Comparison of ENCODE assay signal across 8 mouse cellular contexts in genomic region chr2:65846000-65846755, GRCm38 (mm10). TPM values are rescaled to one million over a fixed set of nuclear protein-coding genes. Genes with fewer than 3 reads are reported as not detected.
DNase-seq lines count a peak whose midpoint lies in the region; ATAC-seq and TF ChIP-seq lines count a peak whose summit lies in the region.

No protein-coding gene starts in this region.

- DNase-seq in heart, postnatal 4 days, result no peak
- DNase-seq in R1 (ENCODE audit: low read depth, low spot score), result peak; percentile 75
- peak; percentile 69 for DNase-seq in forebrain, embryonic 14.5 days (ENCODE audit: low spot score)
- no peak for DNase-seq in liver, embryonic 14.5 days (ENCODE audit: low read depth in 3 of 3, low spot score in 3 of 3)
- no peak for DNase-seq in thymus, adult 2 months
- DNase-seq in ovary, postnatal 10 days (ENCODE audit: low spot score), result no peak
- no peak for DNase-seq in kidney, postnatal 25 days

- TF ChIP-seq CTCF in liver, embryonic 14.5 days (IDR thresholded peaks at IDR 0.05; ENCODE audit: low read depth), result no peak
- TF ChIP-seq CTCF in thymus, adult 2 months (IDR thresholded peaks at IDR 0.05; ENCODE audit: borderline replicate concordance, control insufficient read depth, extremely low read depth, insufficient read depth, low read length, poor library complexity), result no peak

- TF ChIP-seq POLR2A in thymus, adult 2 months (IDR thresholded peaks at IDR 0.05; ENCODE audit: control insufficient read depth, extremely low read depth, insufficient read depth, low read length, poor library complexity), result no peak

- peak overlapping the region; percentile 48 for H3K4me3 ChIP-seq in heart, embryonic 15.5 days
- peak overlapping the region; percentile 51 for H3K4me3 ChIP-seq in forebrain, embryonic 14.5 days (ENCODE audit: low read depth, low read length)
- H3K4me3 ChIP-seq in liver, embryonic 14.5 days (ENCODE audit: insufficient read depth in 1 of 2, low read depth in 2 of 2, low read length in 2 of 2), result peak overlapping the region; percentile 24 to 27; a peak in 3 of 4 replicates
- H3K4me3 ChIP-seq in thymus, adult 2 months (ENCODE audit: control insufficient read depth, insufficient read depth, low read length), result no peak overlapping the region

- no peak overlapping the region for H3K27ac ChIP-seq in heart, embryonic 15.5 days
- peak overlapping the region; percentile 73 for H3K27ac ChIP-seq in forebrain, embryonic 14.5 days (ENCODE audit: low read depth, low read length)
- no peak overlapping the region for H3K27ac ChIP-seq in liver, embryonic 14.5 days
- H3K27ac ChIP-seq in thymus, adult 2 months (ENCODE audit: control insufficient read depth, insufficient read depth, low read length), result no peak overlapping the region

- WGBS in heart, embryonic 15.5 days, result 2% methylated on average over 22 of the region's 22 CpGs
- WGBS in forebrain, embryonic 14.5 days, result 1% methylated on average over 22 of the region's 22 CpGs
- 4% methylated on average over 22 of the region's 22 CpGs for WGBS in liver, embryonic 14.5 days (ENCODE audit: insufficient replicate concordance)
- 11% methylated on average over 22 of the region's 22 CpGs for WGBS in thymus, adult 2 months

- no peaks in the 10 kb centered on the region; the same call in 1 of the 2 replicates for H3K27me3 ChIP-seq in heart, embryonic 15.5 days
- H3K27me3 ChIP-seq in forebrain, embryonic 14.5 days (replicated peaks; ENCODE audit: control insufficient read depth, insufficient read depth, low read length), result no peaks in the 10 kb centered on the region
- peaks cover 21% of the 10 kb centered on the region for H3K27me3 ChIP-seq in liver, embryonic 14.5 days (ENCODE audit: control insufficient read depth, insufficient read depth, low read length)
- H3K27me3 ChIP-seq in thymus, adult 2 months (ENCODE audit: control insufficient read depth, insufficient read depth, low read length), result no peaks in the 10 kb centered on the region

- H3K4me1 ChIP-seq in heart, embryonic 15.5 days (replicated peaks), result peaks cover 7% of the 10 kb centered on the region
- H3K4me1 ChIP-seq in forebrain, embryonic 14.5 days (ENCODE audit: control insufficient read depth, insufficient read depth, low read length), result peaks cover 4% of the 10 kb centered on the region; the same call in 1 of the 2 replicates
- H3K4me1 ChIP-seq in liver, embryonic 14.5 days (replicated peaks; ENCODE audit: control insufficient read depth in 2 of 2, insufficient read depth in 2 of 2, low read length in 1 of 2), result peaks cover 10 to 11% of the 10 kb centered on the region in 2 experiments
- no peaks in the 10 kb centered on the region for H3K4me1 ChIP-seq in thymus, adult 2 months (replicated peaks; ENCODE audit: control insufficient read depth, insufficient read depth, low read length)

- H3K9me3 ChIP-seq in heart, embryonic 15.5 days (replicated peaks), result no peaks in the 10 kb centered on the region
- H3K9me3 ChIP-seq in forebrain, embryonic 14.5 days (replicated peaks; ENCODE audit: control insufficient read depth, low read length), result no peaks in the 10 kb centered on the region
- no peaks in the 10 kb centered on the region for H3K9me3 ChIP-seq in liver, embryonic 14.5 days (ENCODE audit: control insufficient read depth, low read length)

- H3K9ac ChIP-seq in heart, embryonic 15.5 days, result peak overlapping the region; percentile 33
- peak overlapping the region; percentile 73 for H3K9ac ChIP-seq in forebrain, embryonic 14.5 days (ENCODE audit: low read length)
- H3K9ac ChIP-seq in liver, embryonic 14.5 days (replicated peaks), result no peak overlapping the region

- ATAC-seq in heart, embryonic 15.5 days (replicated peaks; ENCODE audit: insufficient number of reproducible peaks, insufficient read depth, low FRiP score, low read depth), result no peak
- ATAC-seq in forebrain, embryonic 14.5 days, result no peak
- ATAC-seq in liver, embryonic 14.5 days (ENCODE audit: insufficient read depth), result no peak

- peak overlapping the region; percentile 81 for H3K4me2 ChIP-seq in heart, embryonic 15.5 days
- peak overlapping the region; percentile 62 for H3K4me2 ChIP-seq in forebrain, embryonic 14.5 days (ENCODE audit: low read length)
- H3K4me2 ChIP-seq in liver, embryonic 14.5 days (ENCODE audit: low read depth), result peak overlapping the region; percentile 56

- no peak for TF ChIP-seq EP300 in liver, embryonic 14.5 days (IDR thresholded peaks at IDR 0.05; ENCODE audit: low read depth)

- H3K36me3 ChIP-seq in heart, embryonic 15.5 days, result no peaks in the 10 kb centered on the region
- H3K36me3 ChIP-seq in forebrain, embryonic 14.5 days (ENCODE audit: control insufficient read depth, insufficient read depth, low read length), result no peaks in the 10 kb centered on the region
- H3K36me3 ChIP-seq in liver, embryonic 14.5 days (replicated peaks; ENCODE audit: control insufficient read depth, insufficient read depth, low read depth), result no peaks in the 10 kb centered on the region
- H3K36me3 ChIP-seq in thymus, adult 2 months (ENCODE audit: control insufficient read depth, insufficient read depth, low read length), result no peaks in the 10 kb centered on the region

RNA-seq across cellular contexts. Expression of gene Csrnp3, which starts 0.6 kb away (rescaled TPM):
- 0.64 and 1.2 TPM in 2 replicates for polyA plus RNA-seq in heart, embryonic 15.5 days (2015; fragmentation: Nextera tagmentation; extraction: Ambion mirVana)
- 1 to 10 TPM in 1 of 2 experiments, under 1 TPM in 1; 0.71 to 1.1 TPM for total RNA-seq in heart, postnatal 4 days (2021)
- polyA plus RNA-seq in forebrain, embryonic 14.5 days (2014; fragmentation: Nextera tagmentation; extraction: Ambion mirVana), result 33.0 and 65.4 TPM in 2 replicates
- 0.02 and 0.05 TPM in 2 replicates for polyA plus RNA-seq in liver, embryonic 14.5 days (2012; rRNA removed)
- polyA plus RNA-seq in liver, embryonic 14.5 days (2014; fragmentation: Nextera tagmentation; extraction: Ambion mirVana), result 0.13 TPM in 1 of 2 replicates, not detected in the other
- 0.06 and 0.08 TPM in 2 replicates for polyA plus RNA-seq in thymus, adult 2 months (2012; rRNA removed)

Comparison
In these comparisons a context has a peak if more than half of its experiments do, and no peak if none do; other contexts are left out.
1. DNase-seq: peak in R1 (single experiment) and forebrain, embryonic 14.5 days (single experiment); none in heart, postnatal 4 days (single experiment), liver, embryonic 14.5 days (0 of 3), thymus, adult 2 months (single experiment), ovary, postnatal 10 days (single experiment) and kidney, postnatal 25 days (0 of 2).
2. RNA of gene Csrnp3, which starts 0.6 kb away (polyA plus RNA-seq): 33.0 to 65.4 TPM in forebrain, embryonic 14.5 days; 0.64 to 1.2 TPM in heart, embryonic 15.5 days, 0.06 to 0.08 TPM in thymus, adult 2 months and 0.02 to 0.13 TPM in liver, embryonic 14.5 days; every median in the first group is over 10 times any median in the second.
3. Peak in every context shown above with its lines, with median percentiles within 50 percentile points of each other: H3K4me2 ChIP-seq.